Mouse (Mus musculus) erythroblast, adult 5-6 weeks (primary cell): ENCODE results near the gene Tkt. TPM values are rescaled to one million over a fixed set of nuclear protein-coding genes. Genes with fewer than 3 reads are reported as not detected.
"Not testable (repeated sequence)": the region's sequence is repeated elsewhere in the genome, so short reads cannot be mapped to it uniquely, and the experiment has no call there.

Experiments
- ATAC-seq: replicated peaks from 2 replicates; pipeline ENCODE4 v1.8.0; 2016; ENCODE audit warnings: moderate number of reproducible peaks, mild to moderate bottlenecking, moderate TSS enrichment, inconsistent platforms; ENCODE audit not compliant: poor library complexity, low FRiP score, severe bottlenecking
- total RNA-seq, 2 experiments: library from RNA; stranded (forward) in 1 of 2; stranded (reverse) in 1 of 2; fragments of 150-400 nt in 1 of 2; fragments of 200-764, 138-1000 nt in 1 of 2; gene quantifications; 2 replicates each; pipeline versions ENCODE4 v1.2.3 to v1.2.4; 2015 to 2017; ENCODE audit warnings: low replicate concordance in 2 of 2

Tkt gene
- total RNA-seq, 2 experiments from 2014 or later = 82.0 to 205 TPM

DNA sequence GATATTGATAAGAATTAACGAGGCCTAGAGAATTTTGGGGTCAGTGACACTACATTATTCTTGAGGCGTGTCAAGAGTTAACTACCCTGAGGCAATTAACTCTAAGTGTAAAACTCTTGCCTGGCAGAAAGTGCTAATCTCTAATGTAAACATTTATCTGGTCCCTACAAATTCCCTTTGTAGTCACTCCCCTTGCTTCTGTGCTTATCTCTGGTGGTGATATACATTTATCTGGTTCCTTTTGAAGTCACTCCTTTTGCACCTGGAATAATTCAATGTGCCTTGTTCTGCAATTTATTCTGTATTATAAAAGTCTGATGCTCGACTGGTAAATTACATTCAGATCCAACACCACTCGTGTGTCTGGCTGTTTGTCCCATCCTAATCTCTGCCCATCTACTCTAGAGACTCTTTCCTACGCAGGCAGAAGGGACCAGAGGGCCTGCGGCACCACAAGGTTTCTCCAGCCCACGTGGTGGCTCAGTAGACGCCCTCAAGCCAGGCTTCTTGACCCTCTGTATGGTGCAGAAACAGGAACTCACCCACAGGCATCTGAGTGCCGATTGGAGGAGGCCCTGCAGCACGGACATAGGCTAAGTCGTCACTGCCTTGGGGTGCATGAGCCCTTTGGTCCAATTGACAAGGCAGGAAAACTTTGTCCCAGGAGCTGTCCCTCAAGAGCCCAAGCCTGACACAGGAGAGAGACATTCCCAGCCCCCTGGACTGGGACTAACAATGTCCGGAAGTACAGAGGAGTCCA lies 29.3 kb downstream of the Tkt start:
- ATAC-seq = not testable (repeated sequence)

DNA sequence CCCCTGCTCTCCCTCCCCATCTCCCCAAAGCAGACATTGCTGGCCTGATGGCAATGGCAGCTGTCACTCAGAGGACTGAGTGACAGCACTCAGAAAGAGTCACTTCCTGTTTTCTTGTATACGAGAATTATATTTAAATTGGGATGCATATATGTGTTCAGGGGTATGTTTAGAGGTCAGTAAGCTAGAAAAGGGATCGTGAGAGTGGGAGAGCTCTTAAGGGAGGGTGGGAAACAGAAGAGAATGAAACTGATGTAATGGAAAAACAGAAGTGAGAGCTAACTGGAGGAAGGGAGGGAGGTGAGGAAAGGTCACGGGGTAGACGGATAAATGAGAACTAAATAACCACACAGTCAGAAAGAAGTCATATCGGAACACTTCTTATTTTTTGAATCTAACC lies 31.0 kb downstream of the Tkt start:
- ATAC-seq = no peak

DNA sequence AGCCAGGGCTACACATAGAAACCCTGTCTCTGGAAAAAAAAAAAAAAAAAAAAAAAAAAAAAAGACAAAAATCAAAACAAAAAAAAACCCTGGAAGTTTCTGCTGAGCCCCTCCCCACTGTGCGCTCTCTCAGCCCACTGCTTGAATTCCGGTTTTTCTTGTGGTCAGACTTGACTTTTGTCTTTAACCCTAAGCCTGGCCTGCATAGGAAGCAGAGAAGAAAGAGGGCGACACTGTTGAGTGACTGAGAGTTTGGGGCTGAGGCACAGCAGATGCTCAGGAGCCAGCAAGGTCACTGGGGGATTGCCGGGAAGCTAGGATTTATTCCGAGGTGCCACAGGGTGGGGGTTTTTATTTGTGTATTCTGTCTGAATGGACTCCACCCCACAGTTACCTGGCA lies 31.7 kb downstream of the Tkt start:
- ATAC-seq = no peak

DNA sequence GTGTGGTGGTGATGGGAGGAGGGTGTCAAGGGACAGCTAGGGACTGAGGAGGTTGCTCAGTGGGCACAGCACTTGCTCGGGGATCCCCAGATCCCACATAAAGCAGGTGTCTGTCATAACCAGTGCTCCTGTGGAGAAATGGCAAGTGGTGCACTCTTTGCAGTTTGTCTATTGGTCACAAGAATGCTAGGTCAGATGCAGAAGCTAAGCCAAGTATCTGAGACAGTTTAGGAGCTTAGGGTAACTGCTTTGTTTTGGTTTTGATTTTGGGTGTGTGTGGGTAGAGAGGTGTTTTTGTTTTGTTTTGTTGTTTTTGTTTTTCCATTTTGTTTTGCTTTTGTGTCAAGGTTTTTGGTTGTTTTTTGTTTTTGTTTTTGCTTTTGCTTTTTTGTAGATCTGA lies 33.1 kb downstream of the Tkt start:
- ATAC-seq = no peak

DNA sequence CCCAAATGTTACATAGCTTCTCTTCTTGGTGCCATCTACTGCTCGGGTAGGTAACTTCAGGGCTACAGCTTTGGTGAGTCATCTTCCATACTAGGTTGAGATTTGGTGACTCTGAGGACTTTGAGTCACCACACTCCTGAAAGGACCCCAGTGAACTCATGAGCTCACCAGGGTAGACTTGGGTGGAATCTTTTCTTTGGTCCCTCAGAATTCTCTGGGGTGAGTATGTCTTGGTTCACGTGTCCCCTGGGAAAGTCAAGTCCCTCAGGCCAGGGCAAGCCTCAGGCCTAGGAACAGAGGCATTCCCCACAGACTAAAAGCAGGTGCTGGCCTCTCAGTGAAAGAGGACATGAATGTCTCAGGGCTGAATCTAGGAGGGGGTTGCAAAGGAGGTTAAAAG lies 35.9 kb downstream of the Tkt start:
- ATAC-seq = no peak

- ATAC-seq = no peak
These were observed 36.5 kb downstream of the Tkt start for GRCm38 (mm10) chr14:30584497-30585251.

- ATAC-seq = no peak
These were observed 37.2 kb downstream of the Tkt start for GRCm38 (mm10) chr14:30585323-30585722.

- ATAC-seq = 0 out of 2 replicates have a peak, but pooled peaks have one; percentile 13
These were observed 38.8 kb downstream of the Tkt start for GRCm38 (mm10) chr14:30586780-30587461.

DNA sequence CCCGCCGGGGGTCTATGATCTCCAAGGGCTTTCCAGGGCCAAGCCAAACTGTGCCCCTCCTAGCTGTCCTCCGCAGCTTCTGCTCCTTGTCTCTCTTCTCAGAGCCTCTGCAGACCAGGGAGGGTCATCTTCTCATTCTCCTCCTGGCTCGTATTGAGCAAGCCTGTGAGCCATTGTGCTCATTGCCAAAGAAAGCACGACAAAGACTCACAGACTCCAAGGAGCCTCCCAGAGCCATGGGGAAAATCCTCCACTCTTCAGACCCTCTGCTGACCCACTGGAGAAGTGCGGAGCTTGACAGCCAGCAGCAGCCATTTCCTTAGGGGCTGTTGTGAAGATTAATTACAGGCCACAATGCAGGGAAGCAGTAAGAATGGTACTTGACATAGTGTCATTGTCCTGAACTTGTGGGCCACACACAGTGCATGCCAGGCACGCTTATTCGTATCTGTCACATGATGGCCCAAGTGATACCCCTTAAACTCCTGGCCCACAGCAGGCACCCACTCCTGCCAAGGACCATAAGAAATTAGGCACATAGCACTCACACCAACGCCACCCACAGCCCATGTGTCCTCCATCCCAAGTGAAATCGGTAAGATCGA lies 42.0 kb downstream of the Tkt start:
- ATAC-seq = no peak

DNA sequence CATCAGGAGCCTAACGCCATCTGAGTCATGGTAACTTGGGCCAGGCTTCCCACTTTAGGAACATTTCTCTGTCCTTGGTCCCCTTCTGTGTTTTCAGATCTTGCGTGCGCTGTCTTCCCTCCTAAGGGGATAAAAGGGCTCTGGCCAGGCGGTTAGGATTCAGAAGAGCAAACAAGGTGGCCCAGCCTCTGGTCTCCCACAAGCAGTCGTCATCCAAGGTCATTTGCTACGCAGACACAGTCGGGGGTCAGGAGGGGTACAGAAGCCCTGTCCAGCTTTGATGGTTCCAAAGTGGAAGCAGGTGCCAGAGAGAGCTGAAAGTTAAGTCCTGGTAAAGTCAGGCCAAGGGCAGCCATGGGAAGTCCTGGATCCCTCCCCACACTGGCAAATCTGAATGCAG lies 42.8 kb downstream of the Tkt start:
- ATAC-seq = no peak

DNA sequence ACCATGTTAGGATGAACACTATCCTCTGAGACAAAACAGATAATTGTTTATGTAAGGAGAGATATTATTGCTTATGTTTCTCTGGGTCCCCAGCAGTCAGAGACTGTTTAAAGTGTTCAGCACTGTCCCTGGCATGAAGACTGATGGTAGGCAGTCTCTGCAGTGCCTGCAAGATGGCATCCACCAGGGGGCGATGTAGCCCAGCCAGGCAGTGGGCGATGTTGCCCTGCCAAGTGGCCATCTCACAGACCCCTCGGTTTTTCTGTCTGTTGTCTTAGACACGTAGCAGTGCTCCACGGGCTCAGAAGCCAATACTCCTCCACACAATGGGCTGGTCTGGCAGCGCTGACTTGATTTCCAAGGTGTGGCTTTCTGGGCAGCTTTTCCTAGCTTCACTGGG lies 43.3 kb downstream of the Tkt start:
- peak; percentile 61; the same call in 1 of the 2 replicates for ATAC-seq

DNA sequence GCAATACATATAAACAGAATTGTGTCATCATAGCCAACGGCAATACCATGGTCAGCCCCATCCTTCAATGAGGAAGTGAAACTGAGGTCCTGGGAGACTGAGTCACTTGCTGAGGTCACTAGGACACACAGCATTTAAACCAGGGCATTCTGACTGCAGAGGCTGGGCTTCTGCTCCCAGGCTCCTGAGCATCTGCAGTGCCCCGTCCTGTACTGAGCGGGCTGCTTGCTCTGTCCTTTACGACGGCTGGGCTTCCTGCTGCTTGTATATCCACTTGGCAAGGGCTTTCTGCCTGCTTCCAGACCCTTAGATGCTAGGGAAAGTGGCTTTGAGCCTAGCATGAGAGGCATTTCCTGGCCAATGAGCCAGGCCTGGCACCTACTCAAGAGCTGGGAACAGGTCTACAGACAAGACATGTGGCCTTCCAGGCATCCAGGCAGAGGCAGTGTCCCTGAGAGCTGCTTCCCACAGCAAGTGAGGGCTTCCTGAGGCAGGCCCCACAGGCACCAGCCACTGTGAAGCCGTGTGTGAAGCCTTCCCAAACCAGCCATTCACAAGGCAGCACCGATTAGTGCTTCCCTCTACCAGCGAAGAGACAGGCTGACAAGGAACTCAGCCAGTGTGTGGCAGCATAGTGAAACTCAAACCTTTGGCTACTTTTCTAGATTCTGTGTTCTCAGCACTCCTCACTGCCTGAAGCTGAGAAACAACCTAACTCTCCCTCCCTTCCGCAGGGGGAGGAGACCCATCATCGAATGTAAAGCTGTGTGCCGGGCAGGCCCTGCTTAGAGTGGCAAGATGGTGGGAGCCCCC lies 45.3 kb downstream of the Tkt start:
- no peak for ATAC-seq

DNA sequence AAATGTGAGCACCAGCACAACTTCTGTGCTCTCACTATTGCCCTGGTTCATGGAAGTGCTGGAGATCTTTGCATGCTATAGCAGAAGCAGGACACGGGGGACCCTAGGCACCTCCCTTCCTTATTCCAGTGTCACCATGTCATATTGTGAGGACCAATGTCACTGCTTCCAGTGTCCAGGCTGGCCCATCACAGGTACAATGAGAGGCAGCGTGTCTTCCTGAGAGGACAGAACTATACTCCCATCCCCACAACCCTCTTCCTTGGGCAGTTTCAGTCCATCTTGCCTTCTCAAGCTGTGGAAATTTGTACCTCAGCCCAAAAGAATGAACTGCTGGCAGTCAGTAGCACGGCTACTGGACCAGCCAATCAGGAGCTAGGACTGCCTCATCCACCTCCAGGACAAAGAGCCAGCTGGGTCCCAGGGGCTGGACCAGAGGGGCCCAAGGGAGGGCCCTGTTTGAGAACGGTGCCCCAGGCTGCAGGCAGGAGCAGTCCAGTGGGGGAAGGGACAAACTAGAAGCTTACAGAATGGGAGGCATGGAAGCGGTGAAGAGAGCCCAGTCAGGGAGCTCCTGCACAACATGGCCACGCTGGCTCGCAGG lies 46.0 kb downstream of the Tkt start:
- ATAC-seq = no peak

- no peak for ATAC-seq
These were observed 47.6 kb downstream of the Tkt start for GRCm38 (mm10) chr14:30595576-30596313.

GRCm38 (mm10) chr14:30596407-30596806 lies 48.2 kb downstream of the Tkt start:
- ATAC-seq = no peak

- no peak for ATAC-seq
These were observed 49.0 kb downstream of the Tkt start for GRCm38 (mm10) chr14:30597142-30597541.

GRCm38 (mm10) chr14:30606817-30607216 lies 58.7 kb downstream of the Tkt start:
- ATAC-seq = no peak

DNA sequence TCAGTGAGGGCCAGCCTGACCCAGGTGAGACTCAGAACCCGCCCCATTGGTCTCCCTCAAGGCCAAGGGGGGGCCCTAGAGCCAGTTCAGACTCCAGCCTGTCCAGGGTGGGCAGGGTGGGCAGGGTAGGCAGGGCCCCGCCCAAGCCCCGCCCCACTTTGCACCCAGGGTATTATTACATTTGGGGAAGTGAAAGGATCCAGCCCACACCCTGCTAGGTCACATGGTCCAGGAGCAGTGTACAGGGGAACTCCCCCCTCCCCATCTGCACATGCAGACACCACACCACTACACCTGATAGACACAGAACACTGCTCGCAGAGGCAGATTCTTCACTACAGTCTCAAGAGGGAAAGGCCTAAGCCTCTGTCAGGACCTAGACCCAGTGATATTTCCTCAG lies 59.5 kb downstream of the Tkt start:
- ATAC-seq = no peak
